Mouse (Mus musculus): Measurements from ENCODE around the gene Gatad2a. TPM values are rescaled to one million over a fixed set of nuclear protein-coding genes. Genes with fewer than 3 reads are reported as not detected.

The Gatad2a gene
- total and polyA plus RNA-seq, 3 experiments = 24.7 to 36.4 (median 36.4) TPM

DNA sequence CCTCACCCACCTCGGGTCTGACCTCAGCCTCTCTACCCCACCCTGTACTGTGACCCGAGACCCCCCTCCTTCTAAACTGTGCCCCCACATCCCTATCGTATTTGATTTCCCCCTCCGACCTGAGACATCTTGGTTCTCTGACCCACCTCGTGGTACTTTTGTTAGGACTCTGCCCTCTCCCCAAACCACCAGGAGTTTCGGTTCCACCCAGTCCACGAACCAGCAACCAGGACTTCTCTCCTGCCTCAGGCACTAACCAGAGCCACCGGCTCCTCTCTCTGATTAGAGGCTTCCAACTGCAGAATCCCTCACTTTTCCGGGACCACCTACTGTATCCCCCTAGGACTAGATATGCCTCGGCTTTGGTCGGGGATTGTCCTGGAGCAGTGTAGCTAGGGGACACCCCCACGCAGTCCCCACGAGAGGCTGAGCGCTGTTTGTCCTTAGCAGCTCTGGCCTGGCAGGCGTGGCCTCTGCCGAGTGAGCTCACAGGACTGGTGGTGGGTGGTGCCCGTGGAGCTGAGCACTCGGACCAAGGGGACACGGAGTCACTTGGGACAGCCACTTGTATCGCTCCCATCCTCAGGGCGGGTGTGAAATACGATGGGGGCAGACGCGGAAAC, 107.8 kb downstream of the Gatad2a start:
- Histone ChIP-seq H3K36me3 (ENCODE audit: control insufficient read depth, insufficient read depth, low read length) (no peaks in the 10 kb centered on the region), H3K4me3 (peak overlapping the region; percentile 47), H3K27me3 (ENCODE audit: control insufficient read depth, insufficient read depth, low read length) (peaks cover 16% of the 10 kb centered on the region), H3K4me1 (ENCODE audit: control insufficient read depth, insufficient read depth, low read length) (0 out of 2 replicates have a peak, but pooled peaks cover 3% of the 10 kb centered on the region), H3K27ac (no peak overlapping the region), H3K9ac (ENCODE audit: low read depth, low read length) (peak overlapping the region; percentile 18), H3K79me2 (replicated peaks; ENCODE audit: control insufficient read depth, insufficient read depth, low read length) (no peaks in the 10 kb centered on the region)
- WGBS = 5% methylated on average over 24 of the region's 24 CpGs
- intact Hi-C loops (cut with DNase I) = no loop called here
- TF ChIP-seq POLR2A (IDR thresholded peaks at IDR 0.05; ENCODE audit: insufficient read depth, low read depth, low read length) (peak; percentile 11; the same call in 1 of the 2 replicates), EP300 (IDR thresholded peaks at IDR 0.05; ENCODE audit: insufficient read depth, low read depth, low read length) (no peak)
- peak; percentile 43 to 52 for DNase-seq

GRCm38 (mm10) chr8:69887289-69888243, 108.6 kb downstream of the Gatad2a start, which contains the start of gene Cilp2:
Gene Cilp2, minus strand, starts transcription at chr8:69887687.
- intact Hi-C loops (cut with DNase I) = no loop called here
- TF ChIP-seq EP300 (IDR thresholded peaks at IDR 0.05; ENCODE audit: insufficient read depth, low read depth, low read length) (no peak), POLR2A (IDR thresholded peaks at IDR 0.05; ENCODE audit: insufficient read depth, low read depth, low read length) (peak; percentile 45; the same call in 1 of the 2 replicates), CTCF (IDR thresholded peaks at IDR 0.05) (no peak)
- 0 out of 2 replicates have a peak, but pooled peaks cover 3% of the 10 kb centered on the region for H3K4me1 ChIP-seq (ENCODE audit: control insufficient read depth, insufficient read depth, low read length)
- no peaks in the 10 kb centered on the region for H3K79me2 ChIP-seq (replicated peaks; ENCODE audit: control insufficient read depth, insufficient read depth, low read length)
- WGBS = under 1% methylated on average over 60 of the region's 60 CpGs
- DNase-seq = peak; percentile 58 to 61
- H3K9ac ChIP-seq (ENCODE audit: low read depth, low read length) = peak within 1 kb of the TSS; percentile 18
- H3K27ac ChIP-seq = no peak within 1 kb of the TSS
- peak within 1 kb of the TSS; percentile 47 for H3K4me3 ChIP-seq
- H3K27me3 ChIP-seq (ENCODE audit: control insufficient read depth, insufficient read depth, low read length) = peaks cover 23% of the 10 kb centered on the region
- H3K36me3 ChIP-seq (ENCODE audit: control insufficient read depth, insufficient read depth, low read length) = no peaks in the 10 kb centered on the region

DNA sequence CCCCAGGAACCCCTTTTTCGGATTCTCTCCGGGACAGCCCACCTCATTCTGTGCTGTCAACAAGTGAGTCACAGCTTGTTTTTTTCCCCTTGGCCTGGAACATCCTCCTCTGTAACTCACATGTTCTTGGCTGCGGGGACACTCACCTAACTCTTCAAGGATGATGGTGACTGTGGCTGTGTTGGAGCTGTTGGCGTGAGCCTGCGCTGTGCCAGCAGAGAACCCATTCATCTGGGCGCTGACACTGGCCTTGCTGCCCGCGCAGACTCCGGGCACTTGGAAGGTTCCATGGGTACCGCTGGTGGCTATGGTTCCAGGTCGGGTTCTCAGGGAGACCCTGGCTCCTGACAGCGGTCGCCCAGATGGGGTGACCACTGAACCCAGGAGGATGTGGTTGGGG, 112.0 kb downstream of the Gatad2a start:
- DNase-seq = no peak
- 0 out of 2 replicates have a peak, but pooled peaks cover 3% of the 10 kb centered on the region for H3K4me1 ChIP-seq (ENCODE audit: control insufficient read depth, insufficient read depth, low read length)

GRCm38 (mm10) chr8:69882833-69883600, 113.2 kb downstream of the Gatad2a start:
- H3K27me3 ChIP-seq (ENCODE audit: control insufficient read depth, insufficient read depth, low read length) = peaks cover 37% of the 10 kb centered on the region
- intact Hi-C loops (cut with DNase I) = no loop called here
- no peak overlapping the region for H3K4me3 ChIP-seq
- H3K4me1 ChIP-seq (ENCODE audit: control insufficient read depth, insufficient read depth, low read length) = 0 out of 2 replicates have a peak, but pooled peaks cover 1% of the 10 kb centered on the region
- WGBS = 18% methylated on average over 52 of the region's 52 CpGs
- DNase-seq = no peak
- H3K27ac ChIP-seq = no peak overlapping the region
- H3K79me2 ChIP-seq (replicated peaks; ENCODE audit: control insufficient read depth, insufficient read depth, low read length) = no peaks in the 10 kb centered on the region
- no peak for TF ChIP-seq EP300 (IDR thresholded peaks at IDR 0.05; ENCODE audit: insufficient read depth, low read depth, low read length)
- no peak for TF ChIP-seq CTCF (IDR thresholded peaks at IDR 0.05)
- TF ChIP-seq POLR2A (IDR thresholded peaks at IDR 0.05; ENCODE audit: insufficient read depth, low read depth, low read length) = no peak
- H3K36me3 ChIP-seq (ENCODE audit: control insufficient read depth, insufficient read depth, low read length) = no peaks in the 10 kb centered on the region
- H3K9ac ChIP-seq (ENCODE audit: low read depth, low read length) = no peak overlapping the region

More for the DNA sequence above, 112.0 kb downstream of the Gatad2a start:
- no peak overlapping the region for H3K9ac ChIP-seq (ENCODE audit: low read depth, low read length)
- no peaks in the 10 kb centered on the region for H3K36me3 ChIP-seq (ENCODE audit: control insufficient read depth, insufficient read depth, low read length)
- TF ChIP-seq POLR2A (IDR thresholded peaks at IDR 0.05; ENCODE audit: insufficient read depth, low read depth, low read length) (no peak), CTCF (IDR thresholded peaks at IDR 0.05) (no peak), EP300 (IDR thresholded peaks at IDR 0.05; ENCODE audit: insufficient read depth, low read depth, low read length) (no peak)
- peaks cover 39% of the 10 kb centered on the region for H3K27me3 ChIP-seq (ENCODE audit: control insufficient read depth, insufficient read depth, low read length)
- 58% methylated on average over 13 of the region's 13 CpGs for WGBS
- intact Hi-C loops (cut with DNase I) = no loop called here
- H3K79me2 ChIP-seq (replicated peaks; ENCODE audit: control insufficient read depth, insufficient read depth, low read length) = no peaks in the 10 kb centered on the region
- no peak overlapping the region for H3K27ac ChIP-seq
- no peak overlapping the region for H3K4me3 ChIP-seq

- H3K4me3 ChIP-seq = peak overlapping the region; percentile 34
- H3K79me2 ChIP-seq (replicated peaks; ENCODE audit: control insufficient read depth, insufficient read depth, low read length) = no peaks in the 10 kb centered on the region
- no peak overlapping the region for H3K27ac ChIP-seq
- no peaks in the 10 kb centered on the region for H3K4me1 ChIP-seq (ENCODE audit: control insufficient read depth, insufficient read depth, low read length)
- intact Hi-C loops (cut with DNase I) = no loop called here
- WGBS = 8% methylated on average over 103 of the region's 103 CpGs
- DNase-seq = peak; percentile 65
- no peaks in the 10 kb centered on the region for H3K36me3 ChIP-seq (ENCODE audit: control insufficient read depth, insufficient read depth, low read length)
- 0 out of 2 replicates have a peak overlapping the region, but pooled peaks have one; percentile 2 for H3K9ac ChIP-seq (ENCODE audit: low read depth, low read length)
- TF ChIP-seq CTCF (IDR thresholded peaks at IDR 0.05) (no peak), EP300 (IDR thresholded peaks at IDR 0.05; ENCODE audit: insufficient read depth, low read depth, low read length) (no peak), POLR2A (IDR thresholded peaks at IDR 0.05; ENCODE audit: insufficient read depth, low read depth, low read length) (no peak)
- H3K27me3 ChIP-seq (ENCODE audit: control insufficient read depth, insufficient read depth, low read length) = peaks cover 33% of the 10 kb centered on the region
These were observed 114.0 kb downstream of the Gatad2a start for GRCm38 (mm10) chr8:69882021-69882756.
